Mouse (Mus musculus): ENCODE data around the gene Gas7.

GRCm38 (mm10) chr11:67565512-67565911, 110.3 kb downstream of the Gas7 start:
- no peak for TF ChIP-seq ZNF384 (IDR thresholded peaks at IDR 0.05; ENCODE audit: low read depth, low read length)
- no peak for TF ChIP-seq ZC3H11A (IDR thresholded peaks at IDR 0.05; ENCODE audit: borderline replicate concordance, low read depth, low read length)

Measured in ES-E14 (cell line).